Mouse (Mus musculus): ENCODE results near the gene Tmem50b.

- TF ChIP-seq POLR2A (IDR thresholded peaks at IDR 0.05; ENCODE audit: insufficient read depth, low read depth, low read length) (no peak), CTCF (IDR thresholded peaks at IDR 0.05; ENCODE audit: insufficient read depth, low read depth, low read length) (no peak)
Measured at GRCm38 (mm10) chr16:91614552-91614951, 17.0 kb upstream of the Tmem50b start.
